Mouse (Mus musculus) thymus, adult 2 months (tissue): ENCODE measurements around the gene Ryr2.

Experiments
- CTCF ChIP-seq: fragments of 200-500 bp; IDR thresholded peaks from 2 replicates; pipeline ENCODE4 v1.5.1; 2012; ENCODE audit warnings: mild to moderate bottlenecking, control low read depth, low read length, moderate library complexity, borderline replicate concordance; ENCODE audit not compliant: control insufficient read depth, poor library complexity, insufficient read depth; ENCODE audit errors: extremely low read depth
- POLR2A ChIP-seq: fragments of 200-500 bp; IDR thresholded peaks from 2 replicates; pipeline ENCODE4 v1.6.1; 2012; ENCODE audit warnings: mild to moderate bottlenecking, low read length, control low read depth, moderate library complexity; ENCODE audit not compliant: control insufficient read depth, poor library complexity, insufficient read depth; ENCODE audit errors: extremely low read depth

- no peak for TF ChIP-seq CTCF
- no peak for TF ChIP-seq POLR2A
These were observed 119.2 kb downstream of the Ryr2 start for GRCm38 (mm10) chr13:11987556-11987955.
